Mouse (Mus musculus) liver, embryonic 14.5 days (tissue): ENCODE results near the gene Tspan32.

Experiments
- CTCF ChIP-seq: IDR thresholded peaks from 2 replicates; pipeline ENCODE4 v1.5.1; 2016; ENCODE audit warnings: antibody characterized with exemption, low read depth, control low read depth
- EP300 ChIP-seq: IDR thresholded peaks from 2 replicates; pipeline ENCODE4 v1.6.1; 2016; ENCODE audit warnings: antibody characterized with exemption, low read depth

- TF ChIP-seq EP300 (no peak), CTCF (no peak)
Observed at GRCm38 (mm10) chr7:142981908-142982307, 22.9 kb upstream of the Tspan32 start.
